Mouse (Mus musculus): Measurements from ENCODE around the gene Cercam.
"Not testable (repeated sequence)": the region's sequence is repeated elsewhere in the genome, so short reads cannot be mapped to it uniquely, and the experiment has no call there.

The Cercam gene

GRCm38 (mm10) chr2:29896071-29896470, 27.1 kb downstream of the Cercam start:
- no peak for DNase-seq (ENCODE audit: low read depth, low spot score)

- no peak for DNase-seq (ENCODE audit: low read depth, low spot score)
Observed at GRCm38 (mm10) chr2:29897366-29897765, 28.4 kb downstream of the Cercam start.

GRCm38 (mm10) chr2:29898081-29898480, 29.1 kb downstream of the Cercam start:
- DNase-seq (ENCODE audit: low read depth, low spot score), result no peak

GRCm38 (mm10) chr2:29902194-29902593, 33.2 kb downstream of the Cercam start:
- DNase-seq (ENCODE audit: low read depth, low spot score), result no peak

GRCm38 (mm10) chr2:29908171-29908570, 39.2 kb downstream of the Cercam start:
- not testable (repeated sequence) for DNase-seq (ENCODE audit: low read depth, low spot score)

GRCm38 (mm10) chr2:29910042-29910441, 41.1 kb downstream of the Cercam start:
- peak; percentile 24 for DNase-seq (ENCODE audit: low read depth, low spot score)

- no peak for DNase-seq (ENCODE audit: low read depth, low spot score)
Observed at GRCm38 (mm10) chr2:29917621-29918020, 48.7 kb downstream of the Cercam start.

GRCm38 (mm10) chr2:29922011-29922410, 53.0 kb downstream of the Cercam start:
- DNase-seq (ENCODE audit: low read depth, low spot score), result no peak

- no peak for DNase-seq (ENCODE audit: low read depth, low spot score)
Observed at GRCm38 (mm10) chr2:29926542-29926941, 57.6 kb downstream of the Cercam start.

- DNase-seq (ENCODE audit: low read depth, low spot score), result no peak
Observed at GRCm38 (mm10) chr2:29930506-29930905, 61.5 kb downstream of the Cercam start.

- DNase-seq (ENCODE audit: low read depth, low spot score), result no peak
Observed at GRCm38 (mm10) chr2:29931194-29931593, 62.2 kb downstream of the Cercam start.
